Mouse (Mus musculus): ENCODE data around the gene Cask. TPM values are rescaled to one million over a fixed set of nuclear protein-coding genes. Genes with fewer than 3 reads are reported as not detected.

Cask gene
- polyA plus RNA-seq, 1 experiment: 0.15 TPM

GRCm38 (mm10) chrX:13477596-13477995 lies 373.6 kb downstream of the Cask start:
- no peaks in the 10 kb centered on the region for H3K4me1 ChIP-seq (ENCODE audit: control insufficient read depth)
- no peaks in the 10 kb centered on the region for H3K9me3 ChIP-seq (ENCODE audit: control insufficient read depth, low read length)
- TF ChIP-seq GATA1 (IDR thresholded peaks at IDR 0.05; ENCODE audit: low read length): no peak
- no peak for TF ChIP-seq TAL1 (IDR thresholded peaks at IDR 0.05; ENCODE audit: low read length)
- H3K36me3 ChIP-seq (ENCODE audit: control insufficient read depth): no peaks in the 10 kb centered on the region
- no peak overlapping the region for H3K4me3 ChIP-seq (replicated peaks)
- no peaks in the 10 kb centered on the region; the same call in 1 of the 2 replicates for H3K27me3 ChIP-seq (ENCODE audit: control insufficient read depth)

- Histone ChIP-seq H3K4me3 (replicated peaks) (no peak overlapping the region), H3K4me1 (ENCODE audit: control insufficient read depth) (no peaks in the 10 kb centered on the region), H3K27me3 (ENCODE audit: control insufficient read depth) (no peaks in the 10 kb centered on the region; the same call in 1 of the 2 replicates), H3K9me3 (ENCODE audit: control insufficient read depth, low read length) (no peaks in the 10 kb centered on the region), H3K36me3 (ENCODE audit: control insufficient read depth) (no peaks in the 10 kb centered on the region)
- TF ChIP-seq TAL1 (IDR thresholded peaks at IDR 0.05; ENCODE audit: low read length) (no peak), GATA1 (IDR thresholded peaks at IDR 0.05; ENCODE audit: low read length) (no peak)
These were observed 375.8 kb downstream of the Cask start for GRCm38 (mm10) chrX:13475382-13475781.

GRCm38 (mm10) chrX:13472751-13473225 lies 378.4 kb downstream of the Cask start:
- Histone ChIP-seq H3K4me3 (replicated peaks) (no peak overlapping the region), H3K36me3 (ENCODE audit: control insufficient read depth) (no peaks in the 10 kb centered on the region), H3K4me1 (ENCODE audit: control insufficient read depth) (no peaks in the 10 kb centered on the region), H3K27me3 (ENCODE audit: control insufficient read depth) (no peaks in the 10 kb centered on the region; the same call in 1 of the 2 replicates), H3K9me3 (ENCODE audit: control insufficient read depth, low read length) (no peaks in the 10 kb centered on the region)
- TF ChIP-seq GATA1 (IDR thresholded peaks at IDR 0.05; ENCODE audit: low read length) (no peak), TAL1 (IDR thresholded peaks at IDR 0.05; ENCODE audit: low read length) (no peak)

GRCm38 (mm10) chrX:13471925-13472324 lies 379.2 kb downstream of the Cask start:
- no peaks in the 10 kb centered on the region for H3K4me1 ChIP-seq (ENCODE audit: control insufficient read depth)
- no peaks in the 10 kb centered on the region; the same call in 1 of the 2 replicates for H3K27me3 ChIP-seq (ENCODE audit: control insufficient read depth)
- no peak overlapping the region for H3K4me3 ChIP-seq (replicated peaks)
- H3K36me3 ChIP-seq (ENCODE audit: control insufficient read depth): no peaks in the 10 kb centered on the region
- TF ChIP-seq TAL1 (IDR thresholded peaks at IDR 0.05; ENCODE audit: low read length) (no peak), GATA1 (IDR thresholded peaks at IDR 0.05; ENCODE audit: low read length) (no peak)
- H3K9me3 ChIP-seq (ENCODE audit: control insufficient read depth, low read length): no peaks in the 10 kb centered on the region

GRCm38 (mm10) chrX:13469160-13470116 lies 381.7 kb downstream of the Cask start:
- H3K4me1 ChIP-seq (ENCODE audit: control insufficient read depth): no peaks in the 10 kb centered on the region
- TF ChIP-seq TAL1 (IDR thresholded peaks at IDR 0.05; ENCODE audit: low read length) (no peak), GATA1 (IDR thresholded peaks at IDR 0.05; ENCODE audit: low read length) (no peak)
- H3K36me3 ChIP-seq (ENCODE audit: control insufficient read depth): no peaks in the 10 kb centered on the region
- H3K4me3 ChIP-seq (replicated peaks): no peak overlapping the region
- H3K27me3 ChIP-seq (ENCODE audit: control insufficient read depth): no peaks in the 10 kb centered on the region; the same call in 1 of the 2 replicates
- H3K9me3 ChIP-seq (ENCODE audit: control insufficient read depth, low read length): no peaks in the 10 kb centered on the region; the same call in 1 of the 2 replicates

GRCm38 (mm10) chrX:13467121-13467571 lies 384.0 kb downstream of the Cask start:
- H3K4me1 ChIP-seq (ENCODE audit: control insufficient read depth): no peaks in the 10 kb centered on the region
- no peaks in the 10 kb centered on the region for H3K36me3 ChIP-seq (ENCODE audit: control insufficient read depth)
- H3K9me3 ChIP-seq (ENCODE audit: control insufficient read depth, low read length): no peaks in the 10 kb centered on the region; the same call in 1 of the 2 replicates
- TF ChIP-seq GATA1 (IDR thresholded peaks at IDR 0.05; ENCODE audit: low read length) (no peak), TAL1 (IDR thresholded peaks at IDR 0.05; ENCODE audit: low read length) (no peak)
- no peak overlapping the region for H3K4me3 ChIP-seq (replicated peaks)
- no peaks in the 10 kb centered on the region; the same call in 1 of the 2 replicates for H3K27me3 ChIP-seq (ENCODE audit: control insufficient read depth)

Other genes starting within 250 kb of the Cask start
- not detected in 2 replicates for gene Gpr34, start 219.3 kb downstream of the Cask start, polyA plus RNA-seq (2012)
- not detected in 2 replicates for gene Gpr82, start 190.0 kb downstream of the Cask start, polyA plus RNA-seq (2012)